Mouse (Mus musculus): ENCODE measurements around the gene Bbs9. TPM values are rescaled to one million over a fixed set of nuclear protein-coding genes. Genes with fewer than 3 reads are reported as not detected.

Gene Bbs9
- total RNA-seq, 2 experiments from 2014 or later, result 26.8 to 31.2 TPM

DNA sequence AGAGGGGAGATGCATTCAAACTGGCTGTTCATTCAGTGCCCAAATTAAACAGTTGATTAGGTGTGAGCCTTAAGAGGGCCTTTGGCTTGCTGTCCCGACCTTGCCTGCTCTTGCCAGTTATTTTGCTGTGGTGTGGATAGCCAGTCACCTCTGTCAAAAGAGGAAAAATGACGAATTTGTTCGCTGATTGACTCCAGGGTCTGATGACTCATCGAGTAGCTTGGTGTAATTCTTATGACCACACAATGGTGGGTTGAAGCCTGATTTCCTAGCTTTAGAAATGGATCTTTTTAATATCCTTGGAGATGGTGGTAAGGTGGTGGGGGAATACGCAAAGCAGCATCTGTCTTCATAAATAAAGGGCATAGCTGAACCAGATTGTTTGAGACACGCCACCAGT lies 304.1 kb downstream of the Bbs9 start:
- no peak for DNase-seq
- intact Hi-C loops (cut with DNase I), result no loop called here

DNA sequence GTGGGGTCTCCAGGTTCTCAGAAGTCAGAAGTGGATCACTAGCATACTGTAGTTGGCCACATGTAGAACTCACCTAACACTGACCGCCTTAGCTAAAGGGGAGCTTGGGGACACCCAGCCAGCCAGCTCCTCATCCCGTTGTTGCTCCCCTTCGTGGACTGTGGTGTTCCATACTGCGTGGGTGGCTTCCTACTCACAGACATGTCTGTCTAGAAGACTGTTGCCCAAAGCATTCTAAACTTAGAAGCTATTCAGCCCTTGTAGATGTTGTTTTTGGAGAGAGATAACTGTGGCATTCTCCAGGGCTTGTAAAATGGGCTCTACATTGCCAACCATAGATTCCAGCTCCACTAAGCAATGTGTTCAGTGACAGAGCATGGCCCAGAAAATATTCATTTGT lies 310.5 kb downstream of the Bbs9 start:
- intact Hi-C loops (cut with DNase I), result no loop called here
- DNase-seq, result no peak

DNA sequence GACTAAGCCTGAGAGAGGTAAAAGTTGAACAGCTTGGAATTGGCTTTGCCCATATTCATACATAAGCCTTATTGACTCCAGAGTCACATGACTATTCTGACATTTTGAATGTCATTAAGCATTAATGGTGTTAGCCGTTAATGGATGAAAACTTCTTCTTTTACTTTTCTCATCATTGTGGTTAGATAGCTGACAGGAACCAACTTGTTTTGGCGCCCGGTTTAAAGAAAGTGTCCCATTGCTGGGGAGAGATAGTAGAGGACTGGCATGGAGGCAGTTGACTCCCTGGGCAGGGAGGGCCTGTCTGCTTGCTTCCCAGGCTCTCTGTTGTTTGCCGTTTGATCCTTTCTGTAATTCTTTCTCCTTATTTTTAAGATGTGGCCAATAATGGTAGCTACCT lies 312.9 kb downstream of the Bbs9 start:
- no peak for DNase-seq
- intact Hi-C loops (cut with DNase I), result no loop called here

DNA sequence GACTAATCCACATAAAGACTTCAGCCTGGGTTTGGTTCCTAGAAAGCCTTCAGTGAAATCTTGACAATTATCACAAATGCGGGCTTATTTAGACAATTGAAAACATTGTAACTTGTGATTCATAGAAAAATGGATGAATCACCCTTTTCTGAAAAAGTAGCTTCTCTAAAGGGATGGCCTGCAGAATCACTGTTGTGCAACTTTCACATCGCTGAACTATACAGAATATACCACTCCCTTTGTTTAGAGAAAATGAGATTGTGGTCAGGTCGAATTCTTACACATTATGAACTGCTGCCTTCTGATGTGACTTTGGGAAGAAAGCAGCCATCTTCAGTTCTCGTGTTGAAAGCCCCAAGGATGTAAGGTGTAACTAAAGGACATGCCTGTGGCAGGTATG lies 313.3 kb downstream of the Bbs9 start:
- intact Hi-C loops (cut with DNase I), result no loop called here
- no peak for DNase-seq

DNA sequence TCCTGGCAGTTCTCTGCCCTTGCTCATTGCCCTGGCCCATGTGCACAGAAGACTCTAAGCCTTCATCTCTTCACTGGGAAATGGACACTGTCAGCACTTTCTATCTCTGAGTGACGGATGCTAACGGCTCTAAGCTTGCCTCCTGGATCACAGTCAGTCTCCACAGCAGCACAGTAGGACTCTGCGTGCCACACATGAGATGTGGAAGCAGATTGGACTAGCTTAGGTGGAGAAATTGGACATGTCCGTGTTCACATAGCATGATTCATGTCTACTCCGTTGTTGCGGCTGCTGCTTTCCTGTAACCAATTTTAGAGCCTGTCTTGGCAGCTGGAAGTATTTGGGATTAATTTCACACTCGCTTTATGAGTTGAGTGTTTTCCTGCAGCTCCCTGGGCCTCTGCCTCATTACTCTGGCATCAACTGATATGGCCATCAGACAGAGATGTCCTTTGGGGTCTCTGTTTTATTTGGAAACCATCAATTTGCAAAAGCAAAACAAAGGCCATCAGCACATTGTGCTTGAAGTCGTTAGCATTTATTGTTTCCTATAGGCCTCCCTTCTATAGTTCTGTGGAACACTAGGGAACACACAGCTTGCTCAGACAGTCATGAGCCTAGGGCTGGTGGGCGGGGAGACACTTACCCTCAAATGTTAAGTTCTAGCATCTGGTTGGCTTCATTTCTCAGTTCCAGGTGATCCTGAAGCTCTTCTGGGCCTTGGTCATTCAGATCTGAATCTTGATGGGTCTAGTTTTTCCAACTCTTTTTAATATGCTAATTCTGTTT lies 314.1 kb downstream of the Bbs9 start:
- intact Hi-C loops (cut with DNase I), result no loop called here
- no peak for DNase-seq

DNA sequence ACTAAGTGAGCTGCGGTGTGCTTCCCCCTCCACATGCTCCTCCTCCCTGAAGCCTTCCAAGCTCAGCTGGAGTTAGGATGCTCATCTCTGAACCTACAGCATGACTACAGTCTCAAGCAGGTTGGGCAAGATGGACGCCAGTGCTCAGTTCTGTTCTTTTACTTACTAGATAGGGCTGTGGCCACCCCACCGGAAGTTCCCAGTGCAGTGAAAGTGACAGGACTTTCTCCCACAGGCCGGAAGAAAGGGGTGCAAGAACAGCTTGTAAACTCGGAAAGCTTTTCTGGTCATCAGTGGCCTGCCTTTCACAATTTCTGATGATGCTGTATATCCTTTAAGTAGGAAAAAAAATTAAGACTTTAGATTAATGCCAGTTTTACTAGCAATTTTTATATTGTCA lies 315.7 kb downstream of the Bbs9 start:
- no peak for DNase-seq
- intact Hi-C loops (cut with DNase I), result no loop called here

DNA sequence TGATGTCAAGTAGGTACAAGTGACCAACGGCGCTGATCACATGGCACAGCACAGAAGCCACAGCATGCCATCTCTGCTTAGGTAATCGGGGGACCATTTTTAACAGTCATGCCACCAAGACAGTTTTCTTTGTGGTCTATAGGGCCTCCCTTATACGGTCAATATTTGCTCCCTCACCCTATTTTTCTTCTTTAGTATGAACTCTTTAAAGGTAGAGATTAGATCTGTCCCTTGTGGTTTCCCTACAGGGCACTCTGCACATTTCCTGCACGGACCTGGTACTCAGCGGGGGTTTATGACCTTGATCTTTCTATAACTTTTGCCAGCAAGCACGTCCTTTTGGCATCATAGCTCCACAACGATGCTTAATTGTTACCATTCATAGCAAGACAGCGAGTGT lies 316.2 kb downstream of the Bbs9 start:
- no peak for DNase-seq
- intact Hi-C loops (cut with DNase I), result no loop called here

DNA sequence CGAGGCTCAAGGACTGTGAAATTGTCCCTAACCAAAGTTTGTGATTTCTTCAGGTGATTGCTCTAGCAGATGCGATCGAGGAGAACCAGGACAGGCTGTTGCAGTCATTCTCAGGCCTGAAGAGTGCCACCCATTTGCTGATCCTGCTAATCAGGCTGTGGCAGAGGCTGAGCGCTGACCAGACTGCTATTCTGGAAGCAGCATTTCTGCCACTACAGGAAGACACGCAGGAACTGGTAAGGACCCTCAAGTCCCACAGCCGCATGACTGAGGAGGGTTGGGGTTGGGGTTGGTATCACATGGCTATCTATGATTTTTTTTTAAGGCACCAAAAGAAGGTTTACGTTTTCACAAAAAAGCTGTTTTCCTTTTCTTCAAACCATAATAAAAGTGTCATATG lies 318.2 kb downstream of the Bbs9 start:
- no peak for DNase-seq
- intact Hi-C loops (cut with DNase I), result no loop called here

DNA sequence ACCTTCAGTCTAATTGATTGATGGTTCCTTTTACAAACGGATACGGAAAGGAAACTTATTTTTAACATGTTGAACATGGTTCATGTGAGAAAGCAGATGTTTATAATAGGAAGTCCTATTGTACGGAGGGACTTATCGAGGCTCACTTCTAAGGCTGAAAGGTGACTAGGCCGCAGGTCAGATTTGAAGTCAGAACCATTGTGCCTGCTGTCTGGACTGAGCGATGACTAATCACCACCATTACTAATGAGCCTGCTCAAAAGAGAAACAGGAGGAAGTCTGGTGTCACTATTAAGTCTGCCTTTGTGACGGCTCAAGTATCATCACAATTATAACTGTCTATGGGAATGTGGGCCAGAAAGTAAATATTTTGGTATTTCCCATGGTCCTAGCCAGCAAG lies 325.2 kb downstream of the Bbs9 start:
- DNase-seq, result no peak
- intact Hi-C loops (cut with DNase I), result no loop called here

DNA sequence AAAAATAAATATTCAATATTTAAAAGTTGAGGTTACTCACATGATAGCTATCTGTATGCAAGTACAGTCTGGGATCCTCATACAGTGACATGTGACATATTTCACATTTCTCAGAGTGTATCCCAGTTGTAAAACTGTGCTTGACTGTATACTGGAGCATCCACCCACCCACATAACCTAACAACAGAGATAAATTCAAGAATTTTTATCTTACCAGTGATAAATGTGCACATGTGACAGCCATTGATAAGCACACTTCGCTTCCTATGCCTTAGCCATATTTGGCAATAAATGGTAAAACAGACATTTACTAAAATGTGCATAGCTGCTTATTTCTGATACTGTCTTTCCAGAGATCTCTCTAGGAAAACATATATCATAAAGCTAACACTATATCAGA lies 330.5 kb downstream of the Bbs9 start:
- no peak for DNase-seq
- intact Hi-C loops (cut with DNase I), result no loop called here

DNA sequence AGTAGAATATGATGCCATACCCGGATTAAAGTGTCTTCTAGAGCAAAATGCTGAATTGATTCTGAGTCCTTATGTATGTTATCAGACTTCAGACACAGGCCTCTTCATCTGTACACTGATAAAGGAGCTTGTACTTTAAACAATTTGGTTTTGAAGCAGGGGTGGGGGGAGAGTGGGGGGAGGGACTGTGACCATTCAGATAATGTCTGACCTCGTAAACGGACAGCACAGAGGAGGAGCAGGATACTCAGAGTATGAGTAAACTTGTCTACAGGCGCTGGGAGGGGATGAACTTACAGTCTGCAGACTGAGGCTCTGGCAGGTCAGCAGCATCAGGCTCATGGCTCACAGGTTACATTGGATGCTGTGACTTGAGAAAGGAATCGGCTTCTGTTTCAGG lies 331.0 kb downstream of the Bbs9 start:
- intact Hi-C loops (cut with DNase I), result no loop called here
- DNase-seq, result no peak

DNA sequence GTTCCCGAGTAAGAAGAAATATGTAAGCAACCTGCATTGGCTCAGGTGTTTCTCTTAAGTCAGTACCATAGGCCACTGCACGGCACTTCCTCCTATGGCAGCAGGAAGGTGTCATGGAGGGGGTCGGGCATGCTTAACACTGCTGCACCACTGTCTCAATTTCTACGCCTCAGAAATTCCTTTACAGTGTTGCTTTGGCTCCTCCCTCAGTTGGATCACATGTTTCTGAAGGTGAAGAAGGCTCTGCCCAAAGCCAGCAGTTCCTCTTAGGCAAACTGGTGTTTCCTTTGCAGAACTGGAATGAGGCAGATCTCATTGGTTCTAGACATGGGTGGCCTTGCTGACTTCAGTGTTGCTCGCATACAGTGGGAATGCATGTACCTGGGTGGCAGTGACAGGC lies 332.2 kb downstream of the Bbs9 start:
- intact Hi-C loops (cut with DNase I), result no loop called here
- DNase-seq, result no peak

DNA sequence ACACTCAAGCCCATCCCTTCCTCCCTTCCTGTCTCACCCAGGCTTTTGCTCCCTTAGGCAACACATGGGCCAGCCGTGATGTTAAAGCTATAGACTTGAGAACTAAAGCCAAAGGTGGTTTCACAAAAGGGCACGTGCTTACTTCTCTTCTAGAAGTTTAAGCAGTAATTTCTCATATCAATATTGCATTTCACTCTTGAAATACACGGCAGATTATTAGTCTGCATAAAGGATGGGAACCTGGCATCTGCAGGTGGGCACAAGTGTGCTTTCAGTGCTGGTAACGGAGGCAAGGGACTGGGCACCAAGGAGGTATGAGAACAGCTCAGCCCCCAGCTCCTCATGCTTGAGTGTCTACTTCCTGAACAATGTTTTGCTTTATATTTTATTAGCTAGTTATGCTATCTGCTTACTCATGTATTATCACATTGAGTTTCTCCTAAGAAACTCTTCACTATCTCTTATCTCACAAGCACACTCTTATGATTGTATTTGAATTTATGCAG lies 334.2 kb downstream of the Bbs9 start:
- intact Hi-C loops (cut with DNase I), result no loop called here
- no peak for DNase-seq

DNA sequence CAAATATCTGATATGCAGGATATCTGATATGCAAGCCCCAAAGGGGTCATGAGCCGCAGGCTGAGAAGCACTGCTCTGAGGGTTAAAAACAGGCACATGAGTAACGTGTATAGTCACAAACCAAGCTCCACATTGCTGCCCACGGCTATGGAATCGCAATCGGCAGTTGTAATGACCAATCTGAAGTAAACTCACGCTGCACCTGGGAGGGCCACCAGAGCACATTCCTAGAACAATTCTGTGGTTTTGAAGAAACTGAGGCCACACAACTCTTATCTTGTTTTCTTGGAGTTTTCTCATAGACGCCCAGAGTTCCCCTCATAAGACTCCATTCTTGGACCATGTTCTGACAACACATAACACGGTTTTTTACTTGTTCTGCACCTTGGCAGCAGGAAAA lies 334.9 kb downstream of the Bbs9 start:
- intact Hi-C loops (cut with DNase I), result no loop called here
- DNase-seq, result no peak

DNA sequence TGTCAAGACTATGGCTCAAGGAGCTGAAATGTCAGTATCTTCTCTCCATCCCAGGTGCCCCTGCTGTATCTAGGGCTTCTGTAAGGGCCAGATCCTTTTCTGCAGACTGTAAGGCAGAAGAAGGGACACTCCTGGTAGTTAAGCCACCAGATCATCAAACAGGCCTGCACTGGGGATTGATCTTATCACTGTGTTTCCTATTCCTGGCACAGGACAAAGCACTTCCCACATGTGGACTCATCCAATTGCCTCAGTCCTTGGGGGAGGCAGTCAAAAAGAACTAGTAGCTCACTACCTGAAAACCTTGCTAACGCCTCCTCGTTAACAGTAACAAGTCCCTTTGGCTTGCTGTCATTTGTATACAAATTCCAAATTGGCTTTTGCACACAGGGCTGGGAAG lies 336.4 kb downstream of the Bbs9 start:
- DNase-seq, result no peak
- intact Hi-C loops (cut with DNase I), result no loop called here

DNA sequence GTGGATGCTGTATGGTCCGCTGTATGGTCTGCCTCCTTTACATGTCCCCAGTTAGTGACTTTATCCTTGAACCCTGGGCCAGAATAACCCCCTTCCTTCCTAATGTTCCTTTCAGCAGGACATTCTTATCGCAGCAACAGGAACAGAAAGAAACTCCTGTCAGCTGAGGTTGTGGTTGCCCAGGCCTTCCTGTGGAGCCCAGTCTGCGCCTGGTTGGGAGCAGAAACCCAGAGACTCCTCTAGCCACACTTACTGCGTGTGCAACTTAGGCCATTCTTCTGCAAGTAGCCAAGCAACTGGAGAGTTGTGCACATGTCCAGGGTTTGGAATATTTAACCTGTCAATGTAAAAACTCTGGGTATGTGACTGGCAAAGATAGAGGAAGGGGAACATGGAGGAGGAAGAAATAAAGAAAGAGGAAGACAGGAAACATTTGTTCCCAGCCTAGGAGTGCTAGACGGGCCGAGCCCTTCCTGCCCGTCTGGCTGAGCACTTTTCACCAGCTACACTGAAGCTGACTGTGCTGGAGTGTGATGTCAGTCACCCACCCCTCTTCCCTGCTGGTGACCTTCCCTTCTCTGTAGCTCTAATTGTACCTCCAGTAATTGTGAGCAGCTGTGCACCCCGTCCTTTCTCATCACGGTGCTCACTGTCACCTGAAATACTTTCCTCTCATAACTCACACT lies 339.0 kb downstream of the Bbs9 start:
- intact Hi-C loops (cut with DNase I), result no loop called here
- DNase-seq, result no peak

DNA sequence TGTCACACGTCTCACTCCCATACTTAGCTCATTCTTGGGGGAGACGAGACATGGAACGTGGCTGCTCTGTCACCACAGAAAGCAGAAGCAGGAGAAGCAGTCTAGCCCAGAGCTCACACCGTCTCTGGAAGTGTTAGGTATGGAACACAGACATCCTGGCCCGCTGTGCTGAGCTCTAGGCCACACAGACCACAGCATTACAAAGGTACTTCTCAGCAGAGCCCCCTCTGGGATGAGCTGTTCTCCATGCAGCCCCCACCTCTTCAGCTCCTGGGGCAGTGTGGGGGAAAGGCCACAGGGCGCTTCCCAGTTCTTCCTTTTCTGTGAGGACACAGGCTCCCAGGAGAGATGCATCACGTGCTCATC lies 339.6 kb downstream of the Bbs9 start:
- intact Hi-C loops (cut with DNase I), result no loop called here
- DNase-seq, result no peak

DNA sequence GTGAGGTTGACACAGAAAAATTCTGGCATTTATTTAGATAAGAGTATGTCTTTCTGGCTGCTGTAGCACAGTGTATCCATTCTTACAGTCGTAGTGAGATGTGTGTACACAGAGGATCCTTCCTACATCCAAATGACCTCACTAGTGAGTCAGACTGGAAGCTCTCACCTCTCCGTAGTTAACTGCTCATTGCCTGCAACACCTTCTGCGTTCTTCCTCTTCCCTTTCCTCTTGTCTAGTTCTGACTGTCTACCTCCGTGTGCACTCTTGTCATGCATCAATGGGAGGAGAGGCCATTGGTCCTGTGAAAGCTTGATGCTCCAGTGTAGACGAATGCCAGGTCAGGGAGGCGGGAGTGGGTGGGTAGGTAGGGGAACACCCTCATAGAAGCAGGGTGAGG lies 344.0 kb downstream of the Bbs9 start:
- intact Hi-C loops (cut with DNase I), result no loop called here
- DNase-seq, result no peak

DNA sequence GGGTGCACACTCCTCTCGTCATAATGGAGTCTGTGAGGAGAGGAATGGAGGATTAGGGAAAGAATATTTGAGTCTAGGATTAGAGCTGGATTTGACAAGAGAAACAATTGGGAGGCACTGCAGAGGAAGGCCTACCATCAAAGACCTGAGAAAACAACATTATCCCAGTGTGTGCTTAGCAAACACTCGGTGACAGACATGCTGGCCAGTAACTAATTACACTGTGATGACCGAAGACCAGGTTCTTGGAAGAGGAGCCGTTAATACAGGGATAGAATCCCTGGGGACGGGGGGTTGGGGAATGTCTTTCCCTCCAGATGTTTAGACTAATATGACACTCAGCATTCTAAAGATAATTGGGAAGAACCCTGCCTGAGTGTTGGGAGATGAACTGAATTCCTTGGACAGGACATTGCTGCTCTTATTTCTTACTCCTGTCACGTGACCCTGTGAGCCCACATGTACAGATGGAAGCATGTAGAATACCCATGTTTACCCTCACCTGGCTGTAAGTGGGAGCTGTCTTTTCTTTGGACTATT lies 345.2 kb downstream of the Bbs9 start:
- intact Hi-C loops (cut with DNase I), result no loop called here
- DNase-seq, result no peak

DNA sequence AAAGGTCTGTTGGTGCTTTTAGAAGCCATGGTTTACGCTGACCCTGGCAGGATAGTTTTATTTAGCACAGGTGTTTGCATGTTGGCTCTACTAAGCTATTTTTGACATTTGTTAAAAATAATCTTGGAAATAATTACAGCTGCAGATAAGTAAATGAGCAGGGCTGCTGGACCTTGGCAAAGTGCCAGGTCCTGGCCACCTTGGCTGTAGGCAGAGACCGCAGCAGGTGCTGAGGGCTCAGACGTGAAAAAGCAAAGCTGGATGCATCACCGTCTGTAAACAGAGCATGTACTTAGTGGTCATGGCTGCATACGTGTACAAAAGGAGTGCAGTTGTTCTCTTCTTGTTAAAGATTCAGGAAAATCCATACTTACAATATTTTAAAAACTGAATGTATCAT lies 347.3 kb downstream of the Bbs9 start:
- DNase-seq, result peak; percentile 10
- intact Hi-C loops (cut with DNase I), result no loop called here

DNA sequence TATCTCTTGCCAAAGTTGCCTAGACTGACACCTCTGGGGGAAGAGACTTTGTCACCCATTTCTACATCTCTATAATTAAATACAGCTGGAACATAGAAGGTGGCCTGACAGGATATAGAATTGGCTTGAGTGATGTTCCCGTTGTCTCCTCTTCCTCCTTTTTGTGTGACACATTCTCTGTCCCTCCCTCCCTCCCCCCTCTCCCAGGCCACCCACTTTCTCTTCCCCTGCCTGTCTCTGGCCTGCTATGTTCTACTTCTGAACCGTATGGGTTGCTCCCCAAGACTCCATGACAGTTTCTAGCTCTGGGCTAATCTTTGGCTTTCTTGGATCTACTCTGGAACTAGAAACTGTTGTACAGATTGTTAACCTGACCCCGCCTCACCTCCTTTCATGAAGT lies 348.3 kb downstream of the Bbs9 start:
- DNase-seq, result no peak
- intact Hi-C loops (cut with DNase I), result no loop called here

DNA sequence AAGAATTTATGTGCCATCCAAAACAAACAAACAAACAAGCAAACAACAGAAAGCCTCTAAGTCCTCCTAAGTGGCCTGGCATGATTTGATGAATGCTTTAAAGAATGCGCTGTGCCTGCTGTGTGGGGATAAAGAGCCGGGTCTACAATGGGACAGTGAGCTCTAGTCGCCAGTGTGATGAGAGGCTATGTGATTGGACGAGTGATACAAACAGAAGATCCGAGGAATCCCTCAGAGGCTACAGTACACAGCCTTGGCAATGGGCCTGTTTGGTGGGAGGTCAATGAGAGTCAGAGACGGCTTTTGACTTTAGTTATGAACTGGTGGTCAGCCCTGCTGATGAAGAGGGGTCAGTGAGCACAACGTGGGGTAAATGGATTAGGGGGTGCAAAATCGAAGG lies 349.4 kb downstream of the Bbs9 start:
- intact Hi-C loops (cut with DNase I), result no loop called here
- peak; percentile 12 for DNase-seq

Data from left cerebral cortex, postnatal 4 days (tissue).